Mouse (Mus musculus): ENCODE data around the gene Aacs. TPM values are rescaled to one million over a fixed set of nuclear protein-coding genes. Genes with fewer than 3 reads are reported as not detected.

Gene Aacs
- polyA plus RNA-seq, 1 experiment from 2014 or later: 20.6 TPM

DNA sequence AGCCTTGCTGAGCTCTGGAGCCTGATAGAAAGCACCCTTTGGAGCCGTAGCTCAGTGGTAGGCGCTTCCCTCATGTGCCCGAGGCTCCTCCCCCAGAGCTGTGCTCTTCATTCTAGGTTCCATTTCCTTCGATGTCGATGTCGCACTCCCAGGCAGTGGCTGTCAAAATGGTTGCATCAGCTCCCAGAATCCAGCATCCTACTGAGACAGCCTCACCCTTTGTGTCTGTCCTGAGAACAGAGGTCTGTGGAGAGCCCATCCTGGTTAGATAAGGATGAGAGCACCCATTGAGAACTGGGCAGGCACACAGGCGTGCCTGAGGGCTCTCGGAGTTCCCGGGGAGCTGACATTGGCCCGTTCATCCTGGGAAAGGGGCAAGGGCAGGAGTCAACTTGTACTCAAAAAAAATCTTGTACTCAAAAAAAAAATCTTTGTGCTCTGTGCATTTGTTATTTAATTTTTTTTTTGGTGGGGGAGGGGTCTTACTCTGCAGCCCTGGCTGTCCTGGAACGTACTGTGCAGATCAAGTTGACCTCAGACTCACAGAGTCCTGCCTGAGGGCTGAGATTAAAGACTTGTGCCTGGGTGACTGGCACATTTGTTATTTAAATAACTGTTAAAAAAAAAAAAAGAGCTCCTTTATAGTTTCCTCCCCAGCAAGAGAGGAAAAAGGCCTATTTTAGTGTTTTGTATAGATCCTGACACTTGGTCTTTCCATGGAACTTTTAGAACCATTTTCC lies 74.3 kb downstream of the Aacs start:
- H3K27me3 ChIP-seq (ENCODE audit: control insufficient read depth, insufficient read depth, low read depth, low read length): no peaks in the 10 kb centered on the region
- H3K4me1 ChIP-seq (ENCODE audit: control insufficient read depth, low read depth, low read length): no peaks in the 10 kb centered on the region
- no peaks in the 10 kb centered on the region for H3K36me3 ChIP-seq (ENCODE audit: control insufficient read depth, insufficient read depth)
- no peaks in the 10 kb centered on the region for H3K9me3 ChIP-seq (replicated peaks; ENCODE audit: control insufficient read depth, low read length)
- no peak overlapping the region for H3K9ac ChIP-seq (ENCODE audit: low read depth, low read length)
- 28% methylated on average over 11 of the region's 11 CpGs for WGBS (ENCODE audit: insufficient replicate concordance)
- H3K27ac ChIP-seq (ENCODE audit: low read length): no peak overlapping the region
- no peak for ATAC-seq (ENCODE audit: low read depth)
- no peak overlapping the region for H3K4me3 ChIP-seq (ENCODE audit: low read depth, low read length)
- H3K4me2 ChIP-seq (ENCODE audit: low read depth, low read length): no peak overlapping the region

GRCm38 (mm10) chr5:125555732-125556131 lies 80.1 kb downstream of the Aacs start:
- Histone ChIP-seq H3K4me2 (ENCODE audit: low read depth, low read length) (no peak overlapping the region), H3K36me3 (ENCODE audit: control insufficient read depth, insufficient read depth) (no peaks in the 10 kb centered on the region), H3K27me3 (ENCODE audit: control insufficient read depth, insufficient read depth, low read depth, low read length) (no peaks in the 10 kb centered on the region), H3K4me1 (ENCODE audit: control insufficient read depth, low read depth, low read length) (no peaks in the 10 kb centered on the region), H3K4me3 (ENCODE audit: low read depth, low read length) (no peak overlapping the region), H3K27ac (ENCODE audit: low read length) (no peak overlapping the region), H3K9me3 (replicated peaks; ENCODE audit: control insufficient read depth, low read length) (no peaks in the 10 kb centered on the region), H3K9ac (ENCODE audit: low read depth, low read length) (no peak overlapping the region)
- no peak for ATAC-seq (ENCODE audit: low read depth)
- 57% methylated on average over 5 of the region's 5 CpGs for WGBS (ENCODE audit: insufficient replicate concordance)

DNA sequence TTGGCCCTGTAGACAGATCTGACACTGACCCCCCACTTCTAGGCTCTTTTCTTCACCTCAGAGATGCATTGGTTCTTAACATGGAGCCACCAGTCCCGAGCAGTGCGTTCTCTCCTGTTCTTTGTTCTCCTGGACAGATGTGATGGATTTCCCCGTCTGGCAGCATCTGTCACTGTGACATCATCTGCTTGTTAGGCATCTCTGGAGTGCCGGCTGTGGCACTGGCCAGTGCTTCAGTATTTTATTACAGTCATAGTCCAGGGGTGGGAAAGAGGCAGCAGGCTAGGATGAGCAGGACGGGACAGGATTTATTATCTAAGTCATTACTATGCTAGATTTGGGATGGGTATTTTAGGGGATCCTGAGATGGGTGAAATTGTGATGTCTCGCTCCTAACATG lies 87.9 kb downstream of the Aacs start:
- Histone ChIP-seq H3K27ac (ENCODE audit: low read length) (no peak overlapping the region), H3K4me3 (ENCODE audit: low read depth, low read length) (no peak overlapping the region), H3K27me3 (ENCODE audit: control insufficient read depth, insufficient read depth, low read depth, low read length) (no peaks in the 10 kb centered on the region), H3K9ac (ENCODE audit: low read depth, low read length) (no peak overlapping the region), H3K4me1 (ENCODE audit: control insufficient read depth, low read depth, low read length) (no peaks in the 10 kb centered on the region), H3K4me2 (ENCODE audit: low read depth, low read length) (no peak overlapping the region), H3K36me3 (ENCODE audit: control insufficient read depth, insufficient read depth) (no peaks in the 10 kb centered on the region), H3K9me3 (replicated peaks; ENCODE audit: control insufficient read depth, low read length) (no peaks in the 10 kb centered on the region)
- WGBS (ENCODE audit: insufficient replicate concordance): 46% methylated on average over 6 of the region's 6 CpGs
- no peak for ATAC-seq (ENCODE audit: low read depth)

- no peaks in the 10 kb centered on the region for H3K4me1 ChIP-seq (ENCODE audit: control insufficient read depth, low read depth, low read length)
- WGBS (ENCODE audit: insufficient replicate concordance): 68% methylated on average over 11 of the region's 11 CpGs
- no peak overlapping the region for H3K4me3 ChIP-seq (ENCODE audit: low read depth, low read length)
- no peaks in the 10 kb centered on the region for H3K9me3 ChIP-seq (replicated peaks; ENCODE audit: control insufficient read depth, low read length)
- H3K36me3 ChIP-seq (ENCODE audit: control insufficient read depth, insufficient read depth): no peaks in the 10 kb centered on the region
- H3K27me3 ChIP-seq (ENCODE audit: control insufficient read depth, insufficient read depth, low read depth, low read length): no peaks in the 10 kb centered on the region
- H3K4me2 ChIP-seq (ENCODE audit: low read depth, low read length): no peak overlapping the region
- no peak overlapping the region for H3K27ac ChIP-seq (ENCODE audit: low read length)
- no peak overlapping the region for H3K9ac ChIP-seq (ENCODE audit: low read depth, low read length)
- ATAC-seq (ENCODE audit: low read depth): no peak
Measured at GRCm38 (mm10) chr5:125565725-125566124, 90.1 kb downstream of the Aacs start.

Small RNA genes within 50 kb of the gene (microRNA-seq; reads per million reads assigned to microRNA genes)
- not detected for gene Gm27551

Other genes with a start within 250 kb of the Aacs start
- 78.3 and 89.5 TPM in 2 replicates for gene Scarb1, start 134.7 kb upstream of the Aacs start, polyA plus RNA-seq (2015; fragmentation: Nextera tagmentation; extraction: Ambion mirVana)
- gene Gm10382, start 86.5 kb upstream of the Aacs start, polyA plus RNA-seq (2015; fragmentation: Nextera tagmentation; extraction: Ambion mirVana): 0.18 and 0.27 TPM in 2 replicates
- 573 and 608 TPM in 2 replicates for gene Ubc, start 85.6 kb upstream of the Aacs start, polyA plus RNA-seq (2015; fragmentation: Nextera tagmentation; extraction: Ambion mirVana)
- 4.0 and 4.2 TPM in 2 replicates for gene Dhx37, start 41.7 kb upstream of the Aacs start, polyA plus RNA-seq (2015; fragmentation: Nextera tagmentation; extraction: Ambion mirVana)
- 18.4 and 20.3 TPM in 2 replicates for gene Bri3bp, start 34.2 kb upstream of the Aacs start, polyA plus RNA-seq (2015; fragmentation: Nextera tagmentation; extraction: Ambion mirVana)
- not detected in 2 replicates for gene Tmem132b, start 56.0 kb downstream of the Aacs start, polyA plus RNA-seq (2015; fragmentation: Nextera tagmentation; extraction: Ambion mirVana)

All from liver, embryonic 16.5 days (tissue).